In genomic region chr4:151610266-151610665, GRCm38 (mm10) we compare ENCODE assay signal across 10 mouse cellular contexts.
DNase-seq lines count a peak whose midpoint lies in the region; ATAC-seq and TF ChIP-seq lines count a peak whose summit lies in the region.
"Had no signal": no experiment of that assay in that cellular context is flagged by ENCODE, and none has a peak within 500 bp of the region (broad histone marks: within the 10 kb centered on the region; RNA-seq: fewer than 3 reads in every experiment).

No protein-coding gene starts in this region.

- no peaks in the 10 kb centered on the region for H3K4me1 ChIP-seq in thymus, adult 2 months (replicated peaks; ENCODE audit: control insufficient read depth, insufficient read depth, low read length)
- H3K4me1 ChIP-seq in embryonic facial prominence, embryonic 10.5 days, result no peaks in the 10 kb centered on the region
- no peaks in the 10 kb centered on the region for H3K4me1 ChIP-seq in kidney, embryonic 14.5 days (ENCODE audit: control insufficient read depth, insufficient read depth, low read length)
- H3K4me1 ChIP-seq in lung, embryonic 14.5 days (ENCODE audit: insufficient read depth), result no peaks in the 10 kb centered on the region
- H3K4me1 ChIP-seq: limb, embryonic 15.5 days; stomach, embryonic 15.5 days had no signal

- no peak for TF ChIP-seq POLR2A in thymus, adult 2 months (IDR thresholded peaks at IDR 0.05; ENCODE audit: control insufficient read depth, extremely low read depth, insufficient read depth, low read length, poor library complexity)

- no peak overlapping the region for H3K4me2 ChIP-seq in kidney, embryonic 14.5 days (replicated peaks; ENCODE audit: low read depth, low read length)
- H3K4me2 ChIP-seq in lung, embryonic 14.5 days, result no peak overlapping the region
- H3K4me2 ChIP-seq: limb, embryonic 15.5 days; stomach, embryonic 15.5 days had no signal

- H3K36me3 ChIP-seq in thymus, adult 2 months (ENCODE audit: control insufficient read depth, insufficient read depth, low read length), result no peaks in the 10 kb centered on the region
- H3K36me3 ChIP-seq in embryonic facial prominence, embryonic 10.5 days (replicated peaks), result no peaks in the 10 kb centered on the region
- no peaks in the 10 kb centered on the region for H3K36me3 ChIP-seq in kidney, embryonic 14.5 days (ENCODE audit: control insufficient read depth, insufficient read depth, low read length)
- H3K36me3 ChIP-seq in lung, embryonic 14.5 days (ENCODE audit: insufficient read depth), result no peaks in the 10 kb centered on the region
- H3K36me3 ChIP-seq: limb, embryonic 15.5 days; stomach, embryonic 15.5 days had no signal

- 0 out of 2 replicates have a peak, but pooled peaks have one; percentile 46 for ATAC-seq in kidney, embryonic 14.5 days (ENCODE audit: low FRiP score, low TSS enrichment)
- ATAC-seq in lung, embryonic 14.5 days (ENCODE audit: insufficient read depth), result no peak

- H3K27ac ChIP-seq in thymus, adult 2 months (ENCODE audit: control insufficient read depth, insufficient read depth, low read length), result no peak overlapping the region
- no peak overlapping the region for H3K27ac ChIP-seq in embryonic facial prominence, embryonic 10.5 days (replicated peaks)
- H3K27ac ChIP-seq in kidney, embryonic 14.5 days (ENCODE audit: low read depth, low read length), result no peak overlapping the region
- H3K27ac ChIP-seq in lung, embryonic 14.5 days (ENCODE audit: low read depth), result no peak overlapping the region
- H3K27ac ChIP-seq: limb, embryonic 15.5 days; stomach, embryonic 15.5 days had no signal

- no peak overlapping the region for H3K4me3 ChIP-seq in thymus, adult 2 months (ENCODE audit: control insufficient read depth, insufficient read depth, low read length)
- no peak overlapping the region for H3K4me3 ChIP-seq in embryonic facial prominence, embryonic 10.5 days
- no peak overlapping the region for H3K4me3 ChIP-seq in kidney, embryonic 14.5 days (ENCODE audit: low read length)
- H3K4me3 ChIP-seq in lung, embryonic 14.5 days (ENCODE audit: low read depth, low read length), result no peak overlapping the region
- H3K4me3 ChIP-seq: erythroblast, embryonic 14.5 days; limb, embryonic 15.5 days; stomach, embryonic 15.5 days had no signal

- H3K9ac ChIP-seq in kidney, embryonic 14.5 days (ENCODE audit: low read depth, low read length), result no peak overlapping the region
- H3K9ac ChIP-seq in lung, embryonic 14.5 days, result no peak overlapping the region
- H3K9ac ChIP-seq: limb, embryonic 15.5 days; stomach, embryonic 15.5 days had no signal

- 20% methylated on average over 8 of the region's 8 CpGs for WGBS in thymus, adult 2 months
- WGBS in embryonic facial prominence, embryonic 10.5 days, result 14% methylated on average over 8 of the region's 8 CpGs
- 10% methylated on average over 8 of the region's 8 CpGs for WGBS in kidney, embryonic 14.5 days
- WGBS in lung, embryonic 14.5 days, result 12% methylated on average over 8 of the region's 8 CpGs

- H3K27me3 ChIP-seq in thymus, adult 2 months (ENCODE audit: control insufficient read depth, insufficient read depth, low read length), result no peaks in the 10 kb centered on the region
- no peaks in the 10 kb centered on the region for H3K27me3 ChIP-seq in embryonic facial prominence, embryonic 10.5 days (replicated peaks; ENCODE audit: low read depth, poor library complexity, severe bottlenecking)
- H3K27me3 ChIP-seq in kidney, embryonic 14.5 days (ENCODE audit: control insufficient read depth, insufficient read depth, low read length), result no peaks in the 10 kb centered on the region
- H3K27me3 ChIP-seq in lung, embryonic 14.5 days (ENCODE audit: insufficient read depth, low read length), result no peaks in the 10 kb centered on the region
- H3K27me3 ChIP-seq: stomach, embryonic 15.5 days had no signal

- DNase-seq in thymus, adult 2 months, result peak; percentile 4
- DNase-seq in thymus, postnatal 0 days (ENCODE audit: low spot score), result no peak
- peak; percentile 63 to 78 for DNase-seq in adrenal gland, postnatal 36 days
- DNase-seq in embryonic facial prominence, embryonic 10.5 days (ENCODE audit: low spot score), result peak; percentile 69
- DNase-seq in lung, embryonic 14.5 days, result peak; percentile 82
- DNase-seq in right cerebral cortex, adult 2 months (ENCODE audit: low spot score in 2 of 2), result peak; percentile 60 to 67

- no peaks in the 10 kb centered on the region; the same call in 1 of the 2 replicates for H3K9me3 ChIP-seq in embryonic facial prominence, embryonic 10.5 days
- H3K9me3 ChIP-seq in kidney, embryonic 14.5 days (ENCODE audit: control insufficient read depth, low read length), result peaks cover 7% of the 10 kb centered on the region
- H3K9me3 ChIP-seq in lung, embryonic 14.5 days (ENCODE audit: low read depth, low read length), result no peaks in the 10 kb centered on the region
- H3K9me3 ChIP-seq: limb, embryonic 15.5 days; stomach, embryonic 15.5 days had no signal

- TF ChIP-seq CTCF in thymus, adult 2 months (IDR thresholded peaks at IDR 0.05; ENCODE audit: borderline replicate concordance, control insufficient read depth, extremely low read depth, insufficient read depth, low read length, poor library complexity), result no peak
- peak; percentile 85 for TF ChIP-seq CTCF in lung, embryonic 14.5 days (IDR thresholded peaks at IDR 0.05; ENCODE audit: low read depth)
